Mouse (Mus musculus): Measurements from ENCODE around the gene Hnrnpd. TPM values are rescaled to one million over a fixed set of nuclear protein-coding genes. Genes with fewer than 3 reads are reported as not detected.

Hnrnpd gene
- polyA plus RNA-seq, 1 experiment from 2014 or later = 153 TPM

Other genes with a start within 250 kb of the Hnrnpd start
- gene Rasgef1b, start 249.9 kb downstream of the Hnrnpd start, polyA plus RNA-seq (2015; fragmentation: Nextera tagmentation; extraction: Ambion mirVana) = 8.6 and 8.8 TPM in 2 replicates
- 0.54 and 0.63 TPM in 2 replicates for gene Vamp9, start 72.7 kb downstream of the Hnrnpd start, polyA plus RNA-seq (2015; fragmentation: Nextera tagmentation; extraction: Ambion mirVana)
- 1.7 and 2.2 TPM in 2 replicates for gene 4930524J08Rik, start 123 bp upstream of the Hnrnpd start, polyA plus RNA-seq (2015; fragmentation: Nextera tagmentation; extraction: Ambion mirVana)
- 135 and 148 TPM in 2 replicates for gene Hnrnpdl, start 60.7 kb upstream of the Hnrnpd start, polyA plus RNA-seq (2015; fragmentation: Nextera tagmentation; extraction: Ambion mirVana)
- gene Enoph1, start 61.0 kb upstream of the Hnrnpd start, polyA plus RNA-seq (2015; fragmentation: Nextera tagmentation; extraction: Ambion mirVana) = 42.6 and 43.6 TPM in 2 replicates
- 9.3 and 9.9 TPM in 2 replicates for gene Tmem150c, start 180.9 kb upstream of the Hnrnpd start, polyA plus RNA-seq (2015; fragmentation: Nextera tagmentation; extraction: Ambion mirVana)